Mouse (Mus musculus) testis, adult 2 months (tissue): Measurements from ENCODE around the gene Zfpl1.

ENCODE experiments used
- CTCF ChIP-seq: fragments of 200-500 bp; IDR thresholded peaks from 2 replicates; pipeline ENCODE4 v1.5.1; 2012; ENCODE audit warnings: low read depth, mild to moderate bottlenecking, inconsistent platforms, low read length, moderate library complexity; ENCODE audit not compliant: control insufficient read depth, insufficient read depth, insufficient replicate concordance
- POLR2A ChIP-seq: fragments of 200-500 bp; IDR thresholded peaks from 2 replicates; pipeline ENCODE4 v1.6.1; 2012; ENCODE audit warnings: low read depth, mild to moderate bottlenecking, inconsistent platforms, low read length, moderate library complexity; ENCODE audit not compliant: control insufficient read depth

GRCm38 (mm10) chr19:6067724-6068415 lies 16.9 kb downstream of the Zfpl1 start, which contains the start of gene Tm7sf2:
- TF ChIP-seq POLR2A (no peak), CTCF (no peak)
